Mouse (Mus musculus): ENCODE results near the gene Etfrf1. TPM values are rescaled to one million over a fixed set of nuclear protein-coding genes. Genes with fewer than 3 reads are reported as not detected.

The Etfrf1 gene
- 58.2 and 59.7 TPM in 2 replicates for polyA plus RNA-seq (2015; fragmentation: Nextera tagmentation; extraction: Ambion mirVana)

- no peaks in the 10 kb centered on the region for H3K27me3 ChIP-seq (ENCODE audit: insufficient read depth, low read length)
- H3K9ac ChIP-seq (ENCODE audit: low read depth, low read length): peak within 1 kb of the TSS; percentile 87
- 0% methylated on average over 36 of the region's 36 CpGs for WGBS
- peak; percentile 100 for ATAC-seq (replicated peaks; ENCODE audit: low FRiP score, low read depth)
- DNase-seq (ENCODE audit: low spot score): peak; percentile 100
- peak within 1 kb of the TSS; percentile 66 for H3K4me2 ChIP-seq (ENCODE audit: low read length)
- peak within 1 kb of the TSS; percentile 99 for H3K27ac ChIP-seq
- no peaks in the 10 kb centered on the region for H3K4me1 ChIP-seq (replicated peaks; ENCODE audit: insufficient read depth, low read length)
- no peaks in the 10 kb centered on the region for H3K9me3 ChIP-seq (replicated peaks; ENCODE audit: low read length)
- H3K36me3 ChIP-seq (ENCODE audit: insufficient read depth, low read length): peaks cover 4% of the 10 kb centered on the region; the same call in 1 of the 2 replicates
- no peak for TF ChIP-seq CTCF (IDR thresholded peaks at IDR 0.05; ENCODE audit: low read depth)
- peak within 1 kb of the TSS; percentile 73 for H3K4me3 ChIP-seq (replicated peaks; ENCODE audit: low read depth, low read length)
These were observed at the start of gene Etfrf1, which contains the start of gene Casc1 for GRCm38 (mm10) chr6:145210816-145211338. TSS of gene Etfrf1 (plus strand) at chr6:145211134. TSS of gene Casc1 (minus strand) at chr6:145211005.

GRCm38 (mm10) chr6:145171892-145172606 lies 38.9 kb upstream of the Etfrf1 start:
- H3K4me2 ChIP-seq (ENCODE audit: low read length): no peak overlapping the region
- peaks cover 9% of the 10 kb centered on the region for H3K4me1 ChIP-seq (replicated peaks; ENCODE audit: insufficient read depth, low read length)
- ATAC-seq (replicated peaks; ENCODE audit: low FRiP score, low read depth) (no peak), DNase-seq (ENCODE audit: low spot score) (no peak)
- H3K36me3 ChIP-seq (ENCODE audit: insufficient read depth, low read length): no peaks in the 10 kb centered on the region
- no peaks in the 10 kb centered on the region for H3K9me3 ChIP-seq (replicated peaks; ENCODE audit: low read length)
- WGBS: 80% methylated on average over 14 of the region's 14 CpGs
- TF ChIP-seq CTCF (IDR thresholded peaks at IDR 0.05; ENCODE audit: low read depth): no peak
- H3K27ac ChIP-seq: no peak overlapping the region
- no peak overlapping the region for H3K9ac ChIP-seq (ENCODE audit: low read depth, low read length)
- no peak overlapping the region for H3K4me3 ChIP-seq (replicated peaks; ENCODE audit: low read depth, low read length)
- H3K27me3 ChIP-seq (ENCODE audit: insufficient read depth, low read length): no peaks in the 10 kb centered on the region

GRCm38 (mm10) chr6:145173781-145174191 lies 37.1 kb upstream of the Etfrf1 start:
- no peaks in the 10 kb centered on the region for H3K27me3 ChIP-seq (ENCODE audit: insufficient read depth, low read length)
- no peaks in the 10 kb centered on the region for H3K9me3 ChIP-seq (replicated peaks; ENCODE audit: low read length)
- TF ChIP-seq CTCF (IDR thresholded peaks at IDR 0.05; ENCODE audit: low read depth): no peak
- no peak overlapping the region for H3K9ac ChIP-seq (ENCODE audit: low read depth, low read length)
- DNase-seq (ENCODE audit: low spot score) (peak; percentile 87), ATAC-seq (replicated peaks; ENCODE audit: low FRiP score, low read depth) (peak; percentile 73)
- H3K36me3 ChIP-seq (ENCODE audit: insufficient read depth, low read length): no peaks in the 10 kb centered on the region
- H3K4me2 ChIP-seq (ENCODE audit: low read length): peak overlapping the region; percentile 35
- peaks cover 9% of the 10 kb centered on the region for H3K4me1 ChIP-seq (replicated peaks; ENCODE audit: insufficient read depth, low read length)
- no peak overlapping the region for H3K27ac ChIP-seq
- 3% methylated on average over 9 of the region's 11 CpGs for WGBS
- no peak overlapping the region for H3K4me3 ChIP-seq (replicated peaks; ENCODE audit: low read depth, low read length)

- Histone ChIP-seq H3K9me3 (replicated peaks; ENCODE audit: low read length) (no peaks in the 10 kb centered on the region), H3K27ac (no peak overlapping the region), H3K9ac (ENCODE audit: low read depth, low read length) (no peak overlapping the region), H3K4me2 (ENCODE audit: low read length) (peak overlapping the region; percentile 25), H3K4me1 (replicated peaks; ENCODE audit: insufficient read depth, low read length) (peaks cover 9% of the 10 kb centered on the region), H3K27me3 (ENCODE audit: insufficient read depth, low read length) (no peaks in the 10 kb centered on the region), H3K4me3 (replicated peaks; ENCODE audit: low read depth, low read length) (no peak overlapping the region), H3K36me3 (ENCODE audit: insufficient read depth, low read length) (no peaks in the 10 kb centered on the region)
- WGBS: 30% methylated on average over 9 of the region's 9 CpGs
- DNase-seq (ENCODE audit: low spot score): peak; percentile 54
- ATAC-seq (replicated peaks; ENCODE audit: low FRiP score, low read depth): peak; percentile 41; the same call in 1 of the 2 replicates
- TF ChIP-seq CTCF (IDR thresholded peaks at IDR 0.05; ENCODE audit: low read depth): no peak
These were observed 35.4 kb upstream of the Etfrf1 start for GRCm38 (mm10) chr6:145175571-145175981.

GRCm38 (mm10) chr6:145176474-145176873 lies 34.5 kb upstream of the Etfrf1 start:
- no peak for TF ChIP-seq CTCF (IDR thresholded peaks at IDR 0.05; ENCODE audit: low read depth)
- Histone ChIP-seq H3K9ac (ENCODE audit: low read depth, low read length) (no peak overlapping the region), H3K4me2 (ENCODE audit: low read length) (no peak overlapping the region), H3K4me3 (replicated peaks; ENCODE audit: low read depth, low read length) (no peak overlapping the region), H3K36me3 (ENCODE audit: insufficient read depth, low read length) (no peaks in the 10 kb centered on the region), H3K27ac (no peak overlapping the region), H3K27me3 (ENCODE audit: insufficient read depth, low read length) (no peaks in the 10 kb centered on the region), H3K4me1 (replicated peaks; ENCODE audit: insufficient read depth, low read length) (peaks cover 9% of the 10 kb centered on the region), H3K9me3 (replicated peaks; ENCODE audit: low read length) (no peaks in the 10 kb centered on the region)
- DNase-seq (ENCODE audit: low spot score) (no peak), ATAC-seq (replicated peaks; ENCODE audit: low FRiP score, low read depth) (no peak)
- WGBS: 59% methylated on average over 10 of the region's 10 CpGs

- H3K27ac ChIP-seq: no peak overlapping the region
- H3K4me3 ChIP-seq (replicated peaks; ENCODE audit: low read depth, low read length): no peak overlapping the region
- TF ChIP-seq CTCF (IDR thresholded peaks at IDR 0.05; ENCODE audit: low read depth): peak; percentile 81
- no peak overlapping the region for H3K4me2 ChIP-seq (ENCODE audit: low read length)
- H3K9ac ChIP-seq (ENCODE audit: low read depth, low read length): no peak overlapping the region
- H3K27me3 ChIP-seq (ENCODE audit: insufficient read depth, low read length): no peaks in the 10 kb centered on the region
- H3K36me3 ChIP-seq (ENCODE audit: insufficient read depth, low read length): no peaks in the 10 kb centered on the region
- 25% methylated on average over 6 of the region's 6 CpGs for WGBS
- no peaks in the 10 kb centered on the region for H3K9me3 ChIP-seq (replicated peaks; ENCODE audit: low read length)
- DNase-seq (ENCODE audit: low spot score) (peak; percentile 77), ATAC-seq (replicated peaks; ENCODE audit: low FRiP score, low read depth) (0 out of 2 replicates have a peak, but pooled peaks have one; percentile 30)
- no peaks in the 10 kb centered on the region for H3K4me1 ChIP-seq (replicated peaks; ENCODE audit: insufficient read depth, low read length)
These were observed 31.3 kb upstream of the Etfrf1 start for GRCm38 (mm10) chr6:145179665-145180064.
